Mouse (Mus musculus): ENCODE measurements around the gene Angptl3.

DNA sequence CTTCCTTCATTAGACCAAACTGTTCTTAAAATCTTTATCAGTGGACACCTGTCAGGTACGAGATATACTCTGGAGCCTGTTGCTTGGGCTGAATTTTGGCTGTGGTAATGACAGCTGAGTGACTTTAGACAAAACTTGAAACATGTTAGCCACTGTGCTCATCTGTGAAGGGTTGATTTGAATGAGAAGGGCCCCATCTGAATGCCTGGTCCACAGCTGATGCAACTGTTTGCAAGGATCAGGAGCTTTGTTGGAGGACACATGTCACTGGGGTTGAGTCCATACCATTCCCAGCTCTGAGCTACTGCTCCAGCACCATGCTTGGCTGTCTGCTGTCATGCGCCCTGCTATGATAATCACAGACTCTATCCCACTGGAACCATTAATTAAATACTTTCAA is 25.2 kb upstream of the Angptl3 start:
- TF ChIP-seq EP300 (IDR thresholded peaks at IDR 0.05; ENCODE audit: low read depth) (no peak), CTCF (IDR thresholded peaks at IDR 0.05; ENCODE audit: low read depth) (no peak)
